Mouse (Mus musculus) layer of hippocampus, adult 6 months (tissue): ENCODE results near the gene Rasgef1a. TPM values are rescaled to one million over a fixed set of nuclear protein-coding genes. Genes with fewer than 3 reads are reported as not detected.

Source experiments
- long read RNA-seq, 2 experiments: library from polyadenylated mRNA; unstranded; transcript quantifications; one replicate each; pipeline ENCODE4 v2.0.0; 2019 to 2020
- microRNA-seq: library from miRNA; unstranded; fragments of <30 nt; microRNA quantifications from one replicate; pipeline ENCODE4 v1.2.0, GENCODE M21; 2020
- polyA plus RNA-seq: library from polyadenylated mRNA; unstranded; fragments of <200 nt; fragmentation: Nextera tagmentation; gene quantifications from 2 replicates; pipeline ENCODE4 v1.2.3, GENCODE M21; 2021

The Rasgef1a gene
- 55.7 and 61.6 TPM in 2 replicates for polyA plus RNA-seq
- long read RNA-seq, experiment 1, transcript Rasgef1a-201 (13 exons, 3,284 nt), result major isoform, 90 of 175 reads
- long read RNA-seq, experiment 1, partial matches to known transcripts, result 33 of 175 reads
- long read RNA-seq, experiment 1, other reads (novel, unspliced or antisense), result 52 of 175 reads
- long read RNA-seq, experiment 2, transcript Rasgef1a-201 (13 exons, 3,284 nt), result major isoform, 232 of 383 reads
- long read RNA-seq, experiment 2, partial matches to known transcripts, result 47 of 383 reads
- long read RNA-seq, experiment 2, other reads (novel, unspliced or antisense), result 101 of 383 reads

DNA sequence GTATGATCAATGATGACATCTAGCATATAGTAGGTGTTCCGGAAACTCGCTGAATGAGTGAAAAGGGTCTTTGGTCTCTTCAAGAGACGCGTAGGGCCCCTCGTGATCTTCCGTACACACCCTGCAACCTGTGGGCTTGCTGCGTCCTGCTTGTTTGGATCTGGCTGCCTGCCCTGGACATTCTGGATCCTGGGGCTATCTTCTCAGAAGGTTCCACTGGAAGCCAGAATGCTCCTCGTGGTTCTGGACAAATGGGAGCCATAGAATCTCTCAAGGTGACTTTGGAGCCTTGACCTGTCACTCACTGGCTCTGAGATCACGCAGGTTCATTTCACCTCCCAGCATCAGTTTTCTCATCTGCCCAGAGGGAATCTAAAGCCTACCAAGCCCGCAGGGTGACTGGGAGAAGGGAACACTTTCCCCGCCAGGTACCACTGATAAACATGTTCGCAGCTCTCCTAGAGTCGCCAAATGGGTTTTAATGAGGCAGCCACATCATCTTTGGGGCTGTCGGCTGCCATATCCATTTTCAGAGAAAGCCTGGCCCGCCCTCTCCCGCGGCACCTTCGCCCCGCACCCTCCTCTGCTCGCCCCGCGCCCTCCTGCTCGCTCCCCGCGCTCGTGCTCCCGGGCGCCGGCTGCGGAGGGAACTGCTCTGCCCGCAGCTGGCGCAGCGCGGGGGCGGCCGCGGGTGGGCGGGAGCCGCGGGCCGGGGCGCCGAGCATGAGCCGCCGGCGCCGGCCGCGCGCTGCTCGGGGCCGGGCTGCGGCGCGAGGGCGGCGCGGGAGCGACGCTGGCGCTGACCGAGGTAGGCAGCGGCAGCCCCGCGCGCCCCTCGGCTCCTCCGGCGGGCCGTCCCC, at the start of gene Rasgef1a:
TSS of gene Rasgef1a (plus strand) at position 683 of the 860 bp plus-strand sequence.

DNA sequence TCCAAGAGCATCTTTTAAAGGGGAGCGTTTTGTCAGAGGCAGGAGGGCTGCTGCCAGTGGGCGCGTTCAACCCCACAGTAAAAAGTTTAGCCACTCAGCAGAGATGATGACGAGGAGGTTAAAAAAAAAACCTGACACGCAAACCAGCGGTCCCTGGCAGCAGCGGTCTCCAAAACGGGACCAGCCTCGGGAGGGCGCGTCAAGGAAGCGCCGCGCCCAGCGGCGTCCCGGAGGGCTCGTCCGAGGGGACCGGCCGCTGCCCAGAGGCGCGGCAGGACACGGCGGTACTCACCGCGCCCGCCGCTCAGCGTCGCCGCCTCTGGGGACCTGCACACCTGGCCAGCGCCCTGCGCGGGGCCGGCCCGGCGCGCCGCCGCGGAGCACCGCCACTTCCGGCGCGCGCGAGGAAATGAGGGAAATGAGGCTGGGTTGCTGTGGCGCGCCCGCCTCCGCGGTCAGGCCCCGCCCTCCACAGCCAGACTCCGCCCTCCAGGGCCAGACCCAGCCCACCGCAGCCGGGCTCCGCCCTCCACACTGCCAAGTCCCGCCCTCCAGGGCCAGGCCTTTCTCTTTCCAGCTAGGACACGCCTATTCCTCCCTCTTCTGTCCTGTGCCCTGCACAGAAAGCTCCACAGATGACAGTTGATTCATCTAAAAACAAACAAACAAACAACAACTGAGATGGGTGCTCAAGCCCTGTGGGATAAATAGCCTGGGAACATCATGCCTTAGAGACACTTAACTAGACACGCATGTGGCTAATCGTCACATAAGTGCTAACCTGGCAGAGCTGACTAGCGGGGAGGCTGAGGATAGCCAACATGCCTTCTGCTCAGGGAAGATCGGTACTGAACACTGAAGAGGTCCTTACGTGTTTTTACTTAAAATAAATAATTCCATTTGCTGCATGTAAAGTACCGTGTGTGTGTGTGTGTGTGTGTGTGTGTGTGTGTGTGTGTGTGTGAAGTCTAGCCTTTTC, 127.8 kb downstream of the Rasgef1a start, which contains the start of gene Csgalnact2:
TSS of gene Csgalnact2 (minus strand) at position 410 of the 979 bp plus-strand sequence.

Small RNA genes within 50 kb of the gene (microRNA-seq; reads per million reads assigned to microRNA genes)
- gene Mir7044, result 79.0 reads per million, percentile 56 among the genes with 10 or more reads in this experiment

Other genes with a start within 250 kb of the Rasgef1a start
- gene Zfp637, start 170.3 kb upstream of the Rasgef1a start, polyA plus RNA-seq, result 116 and 127 TPM in 2 replicates
- gene Zfp239, start 149.3 kb upstream of the Rasgef1a start, polyA plus RNA-seq, result 26.2 and 28.2 TPM in 2 replicates
- 94.9 and 101 TPM in 2 replicates for gene Hnrnpf, start 111.1 kb upstream of the Rasgef1a start, polyA plus RNA-seq
- 0.72 TPM in 1 of 2 replicates, not detected in the other for gene Fxyd4, start 73.7 kb upstream of the Rasgef1a start, polyA plus RNA-seq
- gene Csgalnact2, start 127.7 kb downstream of the Rasgef1a start, polyA plus RNA-seq, result 6.2 and 7.1 TPM in 2 replicates
- gene Ret, start 186.3 kb downstream of the Rasgef1a start, polyA plus RNA-seq, result 0.80 and 0.95 TPM in 2 replicates